Mouse (Mus musculus): Measurements from ENCODE around the gene Pim3. TPM values are rescaled to one million over a fixed set of nuclear protein-coding genes. Genes with fewer than 3 reads are reported as not detected.

Gene Pim3
- polyA plus RNA-seq, 1 experiment from 2014 or later, result 48.3 TPM

DNA sequence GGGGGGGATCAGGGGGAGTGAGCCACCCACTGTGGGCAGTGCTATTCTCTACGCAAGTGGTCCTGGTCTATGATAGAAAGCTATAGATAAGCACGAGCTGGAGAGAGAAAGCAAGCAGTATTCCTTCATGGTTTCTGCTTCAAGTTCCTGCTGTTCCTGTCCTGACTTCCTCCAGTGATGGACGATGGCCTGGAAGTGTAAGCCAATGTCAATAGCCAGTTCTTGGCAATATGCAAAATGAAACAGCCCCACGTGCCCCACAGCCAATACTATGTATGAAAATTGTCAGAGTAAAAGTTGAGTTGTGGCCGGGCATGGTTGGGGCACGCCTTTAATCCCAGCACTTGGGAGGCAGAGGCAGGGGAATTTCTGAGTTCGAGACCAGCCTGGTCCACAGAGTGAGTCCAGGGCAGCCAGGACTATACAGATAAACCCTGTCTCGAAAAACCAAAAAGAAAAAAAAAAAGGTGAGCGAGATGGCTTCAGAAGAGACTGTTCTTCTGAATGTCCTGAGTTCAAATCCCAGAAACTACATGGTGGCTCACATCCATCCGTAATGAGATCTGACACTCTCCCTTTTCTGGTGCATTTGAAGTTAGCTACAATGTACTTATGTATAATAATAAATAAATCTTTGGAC is 34.5 kb downstream of the Pim3 start:
- no peak for DNase-seq (ENCODE audit: low spot score)
- WGBS, result 87% methylated on average over 10 of the region's 10 CpGs
- 0 out of 2 replicates have a peak, but pooled peaks cover 2% of the 10 kb centered on the region for H3K4me1 ChIP-seq (replicated peaks)
- no peak overlapping the region for H3K27ac ChIP-seq
- 0 out of 2 replicates have a peak, but pooled peaks cover 16% of the 10 kb centered on the region for H3K27me3 ChIP-seq (ENCODE audit: insufficient read depth, poor library complexity, severe bottlenecking)
- H3K36me3 ChIP-seq, result no peaks in the 10 kb centered on the region
- no peaks in the 10 kb centered on the region for H3K9me3 ChIP-seq
- no peak overlapping the region for H3K4me3 ChIP-seq

- Histone ChIP-seq H3K9me3 (no peaks in the 10 kb centered on the region), H3K27me3 (ENCODE audit: insufficient read depth, poor library complexity, severe bottlenecking) (no peaks in the 10 kb centered on the region), H3K4me3 (no peak overlapping the region), H3K27ac (no peak overlapping the region), H3K36me3 (no peaks in the 10 kb centered on the region), H3K4me1 (replicated peaks) (no peaks in the 10 kb centered on the region; the same call in 1 of the 2 replicates)
- no peak for DNase-seq (ENCODE audit: low spot score)
- WGBS, result 90% methylated on average over 15 of the region's 15 CpGs
Measured at GRCm38 (mm10) chr15:88902200-88902875, 40.4 kb downstream of the Pim3 start.

GRCm38 (mm10) chr15:88903086-88903485 is 41.1 kb downstream of the Pim3 start:
- 81% methylated on average over 1 of the region's 1 CpGs for WGBS
- H3K36me3 ChIP-seq, result no peaks in the 10 kb centered on the region
- no peak overlapping the region for H3K4me3 ChIP-seq
- no peak for DNase-seq (ENCODE audit: low spot score)
- H3K4me1 ChIP-seq (replicated peaks), result no peaks in the 10 kb centered on the region; the same call in 1 of the 2 replicates
- H3K9me3 ChIP-seq, result no peaks in the 10 kb centered on the region
- H3K27me3 ChIP-seq (ENCODE audit: insufficient read depth, poor library complexity, severe bottlenecking), result no peaks in the 10 kb centered on the region
- H3K27ac ChIP-seq, result no peak overlapping the region

DNA sequence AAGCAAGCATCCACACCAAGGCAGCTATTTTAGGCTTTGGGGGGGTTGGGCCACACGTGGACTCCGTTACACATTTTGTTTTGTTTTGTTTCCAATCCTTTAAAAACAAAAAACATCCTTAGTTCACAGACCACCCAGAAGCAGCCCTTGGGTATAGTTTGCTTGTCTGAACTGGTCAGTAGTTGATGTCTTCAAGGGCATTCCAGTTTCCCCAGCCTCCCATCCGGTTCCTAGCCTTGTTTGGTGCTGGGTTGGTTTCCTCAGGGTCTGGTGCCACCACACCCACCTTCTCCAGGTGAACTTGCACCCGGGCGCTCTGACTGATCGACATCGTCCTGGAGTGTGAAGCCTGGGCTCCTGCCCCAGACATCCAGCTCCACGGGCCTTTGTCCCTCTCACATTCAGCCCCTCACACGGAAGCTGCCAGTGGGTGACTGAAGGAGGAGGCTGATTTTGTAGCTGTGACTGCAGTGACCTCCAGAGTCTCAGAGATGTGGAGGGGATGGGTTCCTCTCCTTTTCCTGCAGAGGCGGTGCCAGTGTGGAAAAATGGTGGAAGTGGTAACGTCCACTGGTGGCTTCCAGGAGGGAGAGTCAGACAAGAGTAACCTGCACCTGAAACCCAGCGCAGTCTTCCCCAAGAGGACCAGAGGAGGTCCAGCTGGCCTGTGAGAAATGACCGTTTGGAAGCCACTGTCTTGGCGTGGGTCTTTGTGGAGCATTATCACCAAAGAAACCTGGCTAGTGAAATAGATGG is 42.2 kb downstream of the Pim3 start:
- Histone ChIP-seq H3K4me3 (no peak overlapping the region), H3K27me3 (ENCODE audit: insufficient read depth, poor library complexity, severe bottlenecking) (no peaks in the 10 kb centered on the region), H3K9me3 (no peaks in the 10 kb centered on the region), H3K36me3 (no peaks in the 10 kb centered on the region), H3K27ac (0 out of 2 replicates have a peak overlapping the region, but pooled peaks have one; percentile 9), H3K4me1 (replicated peaks) (no peaks in the 10 kb centered on the region; the same call in 1 of the 2 replicates)
- WGBS, result 82% methylated on average over 14 of the region's 14 CpGs
- DNase-seq (ENCODE audit: low spot score), result no peak

GRCm38 (mm10) chr15:88906347-88906746 is 44.4 kb downstream of the Pim3 start:
- Histone ChIP-seq H3K27me3 (ENCODE audit: insufficient read depth, poor library complexity, severe bottlenecking) (no peaks in the 10 kb centered on the region), H3K4me1 (replicated peaks) (no peaks in the 10 kb centered on the region; the same call in 1 of the 2 replicates), H3K36me3 (no peaks in the 10 kb centered on the region), H3K27ac (no peak overlapping the region), H3K9me3 (no peaks in the 10 kb centered on the region), H3K4me3 (no peak overlapping the region)
- no peak for DNase-seq (ENCODE audit: low spot score)
- 73% methylated on average over 4 of the region's 4 CpGs for WGBS

DNA sequence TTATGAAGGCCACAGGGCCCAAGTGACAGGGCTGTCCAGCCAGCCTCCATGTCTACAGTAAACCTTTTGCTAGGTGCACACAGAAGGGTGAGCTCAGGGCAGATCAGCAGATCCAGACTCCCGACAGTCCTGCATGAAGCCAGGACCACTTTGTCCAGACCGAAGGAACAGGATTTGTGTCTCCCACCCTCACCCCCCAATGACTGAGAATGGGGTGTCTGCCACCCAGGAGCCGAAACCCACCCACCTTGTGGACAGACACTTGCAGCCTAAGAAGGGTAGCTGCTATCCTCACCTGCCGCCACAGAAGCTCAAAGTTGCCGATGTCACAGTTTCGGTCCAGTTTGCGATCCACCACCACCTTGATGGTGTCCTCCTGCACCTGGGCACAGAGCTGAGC is 53.1 kb downstream of the Pim3 start:
- Histone ChIP-seq H3K36me3 (no peaks in the 10 kb centered on the region), H3K27me3 (ENCODE audit: insufficient read depth, poor library complexity, severe bottlenecking) (no peaks in the 10 kb centered on the region), H3K9me3 (no peaks in the 10 kb centered on the region), H3K27ac (no peak overlapping the region), H3K4me3 (no peak overlapping the region), H3K4me1 (replicated peaks) (no peaks in the 10 kb centered on the region)
- 92% methylated on average over 7 of the region's 7 CpGs for WGBS
- DNase-seq (ENCODE audit: low spot score), result no peak

Other genes starting within 250 kb of the Pim3 start
- gene Brd1, start 128.0 kb upstream of the Pim3 start, polyA plus RNA-seq (2016; fragmentation: Nextera tagmentation; extraction: Ambion mirVana), result 16.9 and 19.6 TPM in 2 replicates
- 37.2 and 40.8 TPM in 2 replicates for gene Zbed4, start 110.5 kb upstream of the Pim3 start, polyA plus RNA-seq (2016; fragmentation: Nextera tagmentation; extraction: Ambion mirVana)
- 11.7 and 12.2 TPM in 2 replicates for gene Alg12, start 42.9 kb upstream of the Pim3 start, polyA plus RNA-seq (2016; fragmentation: Nextera tagmentation; extraction: Ambion mirVana)
- 88.5 and 106 TPM in 2 replicates for gene Creld2, start 42.5 kb upstream of the Pim3 start, polyA plus RNA-seq (2016; fragmentation: Nextera tagmentation; extraction: Ambion mirVana)
- gene Ttll8, start 92.2 kb downstream of the Pim3 start, polyA plus RNA-seq (2016; fragmentation: Nextera tagmentation; extraction: Ambion mirVana), result 0.05 and 0.08 TPM in 2 replicates
- 4.7 and 5.5 TPM in 2 replicates for gene Mlc1, start 116.8 kb downstream of the Pim3 start, polyA plus RNA-seq (2016; fragmentation: Nextera tagmentation; extraction: Ambion mirVana)
- gene Mov10l1, start 120.7 kb downstream of the Pim3 start, polyA plus RNA-seq (2016; fragmentation: Nextera tagmentation; extraction: Ambion mirVana), result not detected in 2 replicates
- gene Panx2, start 197.5 kb downstream of the Pim3 start, polyA plus RNA-seq (2016; fragmentation: Nextera tagmentation; extraction: Ambion mirVana), result 0.26 and 0.56 TPM in 2 replicates
- 56.2 and 57.8 TPM in 2 replicates for gene Trabd, start 212.9 kb downstream of the Pim3 start, polyA plus RNA-seq (2016; fragmentation: Nextera tagmentation; extraction: Ambion mirVana)
- 15.9 and 21.6 TPM in 2 replicates for gene Selenoo, start 226.9 kb downstream of the Pim3 start, polyA plus RNA-seq (2016; fragmentation: Nextera tagmentation; extraction: Ambion mirVana)